Mouse (Mus musculus) adrenal gland, postnatal 14 days (tissue): ENCODE measurements at regions not wholly inside any gene's neighbourhood (a gene's known extent, or its start where the extent isn't known, plus 50 kb on each side); places are given as distances from the start of the nearest gene placed in this dataset.

Experiments
- DNase-seq: peaks from one replicate; pipeline ENCODE4 v3.0.0; 2021; ENCODE audit warnings: mixed read lengths

DNA sequence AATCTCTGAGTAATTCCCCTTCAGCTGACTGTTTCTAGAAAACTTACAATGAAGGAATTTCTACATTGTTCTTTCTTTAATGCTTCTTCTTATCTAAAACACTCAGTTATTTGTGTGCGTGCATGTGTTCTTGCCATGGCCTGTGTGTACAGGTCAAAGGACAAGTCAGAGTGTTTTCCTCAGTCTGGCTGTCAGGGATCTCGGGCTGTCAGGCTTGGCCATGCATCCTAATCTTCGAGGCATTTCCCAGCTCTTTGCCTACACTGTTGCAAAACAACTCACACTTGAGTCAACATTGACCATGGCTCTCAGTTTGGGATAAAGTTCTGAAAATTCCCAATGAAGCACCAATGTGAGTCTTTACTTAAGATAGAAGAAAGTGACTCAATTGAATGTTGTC is 688.5 kb downstream of the Fat4 start:
- DNase-seq = no peak

DNA sequence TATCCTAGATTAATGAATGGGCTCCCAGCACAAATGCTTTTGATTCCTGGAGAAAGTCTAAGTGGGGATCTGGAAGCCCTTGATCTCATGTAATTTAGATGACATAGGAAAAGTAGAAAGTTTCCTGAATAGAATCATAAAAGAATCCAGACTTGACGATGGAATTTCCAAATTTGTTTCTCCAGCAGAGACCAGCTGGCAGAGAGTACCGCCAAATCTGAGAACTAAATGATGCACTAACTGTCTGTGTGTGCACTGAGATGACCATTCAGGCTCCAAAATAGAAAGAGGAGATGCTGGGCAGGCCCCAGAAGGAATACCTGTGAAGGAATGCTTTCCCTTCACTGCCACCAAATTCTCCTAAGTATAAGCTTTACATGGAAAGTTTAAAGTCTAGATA is 704.6 kb downstream of the Fat4 start:
- DNase-seq = no peak

DNA sequence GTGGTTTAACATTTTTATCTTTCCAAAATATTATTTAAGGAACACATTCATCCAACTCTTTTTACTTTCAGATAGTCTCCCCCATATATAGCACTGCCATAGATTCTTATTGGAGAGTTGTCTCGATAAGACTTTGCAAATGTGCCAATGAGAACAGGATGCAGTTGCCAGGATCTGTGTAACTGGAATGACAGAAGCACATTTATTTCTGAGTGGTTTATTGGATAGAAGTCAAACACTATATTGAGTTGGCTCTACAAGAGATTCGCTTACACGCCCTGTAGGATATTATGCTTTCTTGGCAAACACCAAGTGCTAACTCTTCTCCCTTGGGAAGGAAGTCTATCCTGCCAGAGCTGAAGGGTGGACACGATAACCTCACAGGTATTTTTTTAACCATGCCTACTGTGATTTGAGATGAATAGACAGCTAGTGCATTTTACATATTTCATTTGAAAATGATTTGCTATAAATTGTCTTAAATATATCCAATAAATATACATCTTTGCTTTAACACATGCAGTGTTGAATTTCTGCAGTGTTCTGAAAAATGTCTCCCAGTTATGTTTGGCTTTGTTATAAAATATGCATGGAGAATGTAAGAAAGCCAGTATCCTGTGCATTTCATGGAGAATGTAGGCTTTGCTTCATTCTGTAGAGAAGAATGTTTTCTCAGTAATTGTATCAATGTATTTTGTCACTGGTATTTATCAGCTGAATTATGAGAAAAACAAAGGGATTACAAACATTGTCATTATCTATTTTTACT is 705.8 kb downstream of the Fat4 start:
- no peak for DNase-seq

DNA sequence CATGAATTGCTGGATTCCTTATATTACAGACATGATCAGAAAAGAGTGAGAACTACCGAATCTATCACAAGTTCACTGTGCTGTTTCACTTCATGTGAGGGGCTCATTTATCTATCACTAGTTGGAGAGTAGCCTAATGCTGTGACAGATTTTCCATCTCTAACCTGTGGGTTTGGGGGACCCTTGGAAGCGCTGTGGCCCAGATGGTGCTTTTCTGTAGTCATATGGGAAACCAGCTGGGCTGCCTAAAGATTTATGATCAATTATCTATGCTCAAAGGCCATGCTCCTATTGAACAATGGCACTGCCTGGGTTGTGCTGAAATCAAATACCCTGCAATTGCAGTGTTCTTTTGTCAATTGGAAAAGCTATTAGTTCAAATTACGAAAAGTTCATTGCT is 723.2 kb downstream of the Fat4 start:
- DNase-seq = no peak

DNA sequence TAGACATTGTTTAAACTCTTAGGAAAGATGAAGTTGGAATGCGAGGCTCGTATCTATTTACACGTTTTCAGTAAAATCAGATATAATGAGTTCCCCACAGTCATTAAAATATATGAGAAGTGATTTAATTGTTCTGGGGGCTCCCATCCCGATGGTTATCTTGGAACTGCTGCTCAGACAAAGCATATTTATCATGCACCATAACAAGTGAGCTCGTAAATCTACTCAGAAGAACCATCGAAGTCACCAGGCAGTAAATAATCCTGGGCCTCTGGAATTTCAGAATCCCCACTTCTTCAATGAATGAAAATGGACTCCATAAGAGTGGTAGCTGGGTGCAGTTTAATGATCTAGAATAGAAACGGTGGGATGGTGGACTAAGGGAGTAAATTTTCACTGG is 725.7 kb downstream of the Fat4 start:
- no peak for DNase-seq

DNA sequence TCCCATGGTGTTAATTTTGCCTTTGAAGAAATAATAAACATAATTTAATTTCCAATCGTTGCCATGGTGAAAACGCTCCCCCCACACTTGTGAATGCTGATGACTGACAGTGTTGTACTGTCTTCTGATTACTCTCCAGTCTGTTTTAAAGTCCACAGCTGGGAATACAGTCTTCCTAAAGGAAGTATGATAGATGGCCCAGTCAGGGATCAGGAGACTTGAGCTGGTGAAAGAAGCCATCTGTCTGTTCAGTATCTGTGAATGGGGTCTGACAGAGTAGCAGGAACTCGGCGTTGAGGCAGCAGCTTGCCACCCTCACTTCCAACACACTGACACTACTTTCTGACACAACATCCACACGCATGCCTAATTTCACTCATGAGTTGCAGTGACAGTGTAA is 751.2 kb downstream of the Fat4 start:
- no peak for DNase-seq

DNA sequence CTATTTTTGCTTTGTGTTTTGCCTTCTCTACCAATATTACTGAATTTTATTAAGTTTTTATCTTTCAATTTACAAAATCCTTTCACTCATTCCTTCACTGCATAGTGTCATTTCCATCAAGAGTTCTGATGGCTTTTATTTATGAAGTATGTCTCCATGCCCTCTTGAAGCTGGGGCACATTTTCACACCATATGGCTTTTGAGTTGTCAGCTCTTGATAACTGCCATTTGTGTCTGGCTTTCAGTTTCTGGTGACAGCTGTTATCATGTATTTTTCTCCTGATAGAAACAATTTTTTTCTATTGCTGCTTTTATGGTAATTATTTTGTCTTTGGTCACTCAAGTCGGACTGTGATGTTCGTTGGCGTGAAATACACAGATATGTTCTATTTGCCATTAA is 756.5 kb downstream of the Fat4 start:
- DNase-seq = no peak

DNA sequence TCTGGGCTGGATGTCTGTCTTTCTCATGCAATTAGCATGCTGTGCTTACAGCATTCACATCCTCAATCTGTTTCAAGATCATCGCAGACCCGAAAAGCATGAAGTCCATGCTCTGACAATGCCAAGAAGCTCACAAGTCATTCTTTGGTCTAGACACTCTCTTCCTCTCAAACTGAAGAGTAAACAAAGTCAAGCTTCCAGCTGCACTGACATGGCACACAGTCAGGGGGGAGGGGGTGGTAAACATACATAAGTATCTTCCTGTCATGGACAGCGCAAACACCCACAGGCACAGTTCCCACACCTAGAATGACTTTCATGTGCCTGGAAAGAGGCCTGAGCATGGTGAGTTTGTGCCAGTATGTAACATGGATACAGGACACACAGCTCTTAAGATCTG is 780.1 kb downstream of the Fat4 start:
- no peak for DNase-seq

GRCm38 (mm10) chr3:39669145-39669544 is 782.4 kb downstream of the Fat4 start:
- DNase-seq = no peak

GRCm38 (mm10) chr3:39673997-39674396 is 787.3 kb downstream of the Fat4 start:
- DNase-seq = no peak

DNA sequence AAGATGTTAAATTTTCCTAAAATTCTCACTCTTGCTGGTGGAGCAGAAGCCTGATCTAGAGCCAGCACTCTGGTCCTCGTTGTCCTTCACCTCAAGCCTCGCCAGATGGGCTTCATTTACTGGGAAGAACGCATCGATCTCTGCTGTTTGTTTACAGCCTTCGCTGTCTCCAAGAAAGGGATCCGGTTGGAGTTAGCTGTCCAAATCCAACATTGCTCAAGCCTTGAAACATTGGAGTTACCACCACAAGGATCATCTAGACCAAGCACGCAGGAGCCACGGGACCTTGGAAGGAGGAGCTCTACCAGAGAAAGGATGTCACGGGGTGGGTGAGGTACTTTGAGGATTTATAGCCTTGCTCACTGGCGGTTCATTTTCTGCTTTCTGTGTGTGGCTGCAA is 788.2 kb downstream of the Fat4 start:
- no peak for DNase-seq

GRCm38 (mm10) chr3:39705610-39706009 is 818.9 kb downstream of the Fat4 start:
- DNase-seq = peak; percentile 24

DNA sequence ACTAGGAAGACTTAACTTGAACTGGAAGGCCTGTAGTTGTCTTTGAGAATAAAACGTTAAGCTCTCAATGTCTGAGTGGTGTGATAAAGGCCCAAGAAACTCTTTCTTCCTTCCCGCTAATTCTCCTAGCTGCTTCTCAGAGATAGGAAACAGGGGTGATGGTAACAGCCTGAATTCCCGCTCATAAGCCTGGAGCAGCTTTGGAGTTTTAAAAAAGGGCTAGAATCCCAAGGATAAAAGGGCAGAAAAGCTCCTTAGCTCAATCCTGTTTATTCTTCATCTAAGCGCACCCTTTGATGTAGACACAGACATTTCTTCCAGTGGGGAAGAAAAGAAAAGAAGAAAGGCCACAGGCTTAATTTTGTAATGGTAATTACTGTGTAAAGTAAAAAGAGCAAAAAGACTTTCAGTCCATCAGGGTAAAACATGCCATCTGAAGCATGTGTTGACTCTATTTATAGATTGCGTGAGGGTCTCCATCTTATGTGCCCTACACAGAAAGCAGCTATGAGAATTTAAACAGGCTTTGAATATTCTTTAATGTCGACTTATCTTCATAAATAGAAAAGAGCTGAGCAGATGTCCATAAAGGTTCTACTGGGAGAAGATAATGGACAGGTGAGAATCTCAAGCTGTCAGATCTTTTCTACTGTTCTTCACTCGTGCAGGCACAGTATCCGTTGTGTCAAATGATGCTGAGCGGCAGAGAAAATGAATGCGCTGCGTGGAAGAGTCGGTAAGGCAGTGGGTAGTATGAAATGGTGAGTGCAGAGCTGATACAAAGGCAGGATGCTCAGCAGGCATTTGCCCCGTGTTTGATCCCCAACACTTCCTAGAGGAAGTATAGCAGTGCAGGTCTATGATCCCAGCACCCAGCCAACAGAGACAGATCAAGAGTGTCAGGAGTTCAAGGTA is 818.0 kb upstream of the Intu start:
- DNase-seq = no peak

- no peak for DNase-seq
Measured at GRCm38 (mm10) chr3:39714056-39714592, 817.0 kb upstream of the Intu start.

DNA sequence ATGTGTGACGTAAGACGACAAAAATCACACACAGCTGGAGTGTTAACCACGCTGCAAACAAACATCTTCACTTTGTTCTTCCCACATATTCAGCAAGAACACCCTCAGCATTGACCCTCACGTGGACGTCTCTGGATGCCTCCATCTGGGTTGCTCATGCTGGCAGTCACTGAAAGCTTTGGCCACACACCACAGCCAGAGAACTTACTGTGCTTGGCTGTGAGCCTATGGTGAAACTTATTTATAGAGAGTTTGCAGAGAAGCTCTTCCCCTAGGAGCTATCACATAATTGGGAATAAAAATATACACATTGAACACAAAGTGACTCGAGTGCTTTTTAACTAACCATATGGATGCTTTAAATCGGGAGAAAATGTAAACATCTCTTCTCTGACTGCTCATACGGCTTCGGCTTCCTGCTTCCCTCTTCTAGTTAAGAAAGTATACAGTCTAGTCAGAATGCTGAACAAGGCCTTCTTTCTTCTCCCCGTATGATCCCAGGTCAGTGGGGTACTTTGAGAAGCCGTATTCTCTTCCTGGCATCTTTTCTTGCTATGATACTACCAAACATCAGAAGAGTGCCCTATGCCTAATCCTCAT is 812.0 kb upstream of the Intu start:
- peak; percentile 5 for DNase-seq

DNA sequence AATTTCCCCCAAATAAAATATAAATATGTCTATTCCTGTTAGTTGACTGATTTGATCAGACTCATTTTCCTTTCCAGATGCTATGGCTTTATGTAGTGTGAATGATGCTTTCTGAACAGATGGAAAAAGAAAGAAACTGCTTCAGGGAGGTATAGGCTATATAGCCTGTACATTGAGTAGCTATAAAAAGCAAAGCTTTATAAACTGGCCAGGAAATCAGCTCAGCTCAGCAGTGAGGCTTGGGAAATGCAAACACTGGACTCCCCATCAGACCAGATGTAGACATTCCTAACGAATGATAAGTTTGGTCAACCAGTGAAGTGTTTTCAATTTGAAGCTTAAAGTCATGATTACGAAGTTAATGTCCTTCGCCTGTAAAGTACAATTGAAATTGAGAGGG is 805.3 kb upstream of the Intu start:
- DNase-seq = no peak

DNA sequence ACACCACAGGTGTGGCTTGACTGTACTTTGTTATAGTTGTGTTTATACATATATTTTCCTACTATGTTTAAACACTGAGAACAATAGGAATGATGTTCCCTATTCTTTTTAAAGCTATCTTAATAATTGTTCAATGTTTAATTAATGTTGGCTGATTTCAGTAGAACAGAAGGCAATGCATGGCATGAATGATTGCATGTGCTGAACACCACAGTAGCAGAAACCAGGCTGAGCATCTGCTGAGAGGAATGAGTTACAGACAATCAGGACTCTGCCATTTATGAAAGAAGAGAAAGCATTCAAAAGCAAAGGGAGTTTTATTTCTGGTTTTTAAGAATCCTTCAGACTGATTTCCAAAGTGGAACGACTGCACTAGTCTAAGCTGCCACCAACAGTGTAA is 794.4 kb upstream of the Intu start:
- DNase-seq = no peak

- DNase-seq = no peak
Measured at GRCm38 (mm10) chr3:39745947-39746346, 785.1 kb upstream of the Intu start.

DNA sequence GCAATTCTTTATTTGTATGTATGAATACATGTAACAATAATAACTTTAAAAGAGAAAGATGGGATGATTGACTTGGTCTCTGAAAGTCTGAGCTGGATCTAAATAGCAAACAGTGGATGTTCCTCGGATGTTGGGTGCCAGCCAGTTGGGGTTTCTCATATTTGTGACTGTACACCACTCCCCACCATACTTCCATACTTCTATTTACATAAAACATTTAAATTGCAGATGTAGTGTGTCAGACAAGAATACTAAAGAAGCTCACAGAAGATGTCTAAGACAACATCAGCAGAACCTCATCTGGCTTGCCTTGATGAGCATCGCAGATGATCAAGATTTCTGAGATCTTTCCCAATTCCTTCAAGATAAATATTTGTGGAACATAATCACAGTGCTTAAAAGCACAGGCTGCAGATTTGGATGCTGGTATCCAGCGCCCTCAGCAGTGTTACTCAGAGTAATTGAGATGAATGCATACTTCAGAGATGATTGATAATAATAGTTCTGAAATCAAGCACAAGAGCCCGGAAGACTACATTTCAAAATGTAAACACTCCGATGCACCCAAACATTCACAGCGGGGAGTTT is 762.0 kb upstream of the Intu start:
- DNase-seq = no peak

DNA sequence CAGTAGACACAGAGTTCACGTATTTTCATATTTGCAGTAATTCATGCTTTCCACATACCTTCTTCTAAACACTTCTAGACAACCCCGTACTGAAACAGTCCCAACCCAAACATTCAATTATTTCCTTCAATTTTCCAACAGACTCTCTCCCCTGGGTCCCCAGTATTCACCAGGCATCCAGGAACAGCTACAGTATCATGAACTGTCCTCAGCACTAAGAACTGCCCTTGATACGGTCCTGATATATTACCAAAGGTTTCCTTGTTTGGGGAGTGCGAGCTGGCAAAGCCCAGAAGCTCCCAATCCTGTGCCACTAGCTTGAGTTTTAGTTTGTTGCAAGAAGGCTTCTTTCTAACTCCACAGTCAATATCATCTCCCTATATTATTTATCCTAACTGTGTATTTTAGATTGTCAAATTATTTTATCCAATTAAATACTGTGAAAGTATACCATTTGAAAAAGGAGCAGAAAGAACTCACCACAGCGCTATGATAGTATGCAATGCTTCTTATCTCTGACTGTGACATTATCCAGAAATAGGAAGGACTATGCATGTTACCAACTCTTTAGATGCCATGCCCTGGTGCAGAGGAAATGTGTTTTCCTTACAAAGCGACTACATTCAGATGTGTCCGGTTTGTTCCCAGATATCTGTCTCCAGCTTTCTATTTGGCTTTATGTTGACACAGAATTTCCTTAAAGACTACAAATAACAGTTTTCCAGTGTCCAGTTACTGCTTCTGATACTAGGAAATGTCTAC is 754.6 kb upstream of the Intu start:
- DNase-seq = no peak

GRCm38 (mm10) chr3:39779690-39780218 is 751.3 kb upstream of the Intu start:
- DNase-seq = no peak

DNA sequence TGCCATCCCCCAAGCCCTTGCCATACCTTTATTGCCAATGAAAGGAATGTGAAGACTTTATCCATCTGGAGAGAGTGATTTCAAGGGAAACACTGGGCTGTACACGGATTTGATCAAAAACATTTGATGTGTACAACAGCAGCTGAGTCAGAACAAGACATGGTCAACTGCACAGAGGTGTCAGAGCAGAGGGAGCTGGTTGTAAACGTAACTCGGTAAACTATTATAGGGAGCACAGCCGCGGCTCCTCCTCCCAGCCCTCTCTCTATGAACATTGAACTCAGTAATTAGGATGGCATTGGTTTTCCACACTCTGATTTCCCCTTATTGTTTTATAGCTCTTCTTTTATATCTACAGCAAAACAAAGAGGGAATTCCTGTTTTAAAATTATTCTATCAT is 750.8 kb upstream of the Intu start:
- no peak for DNase-seq
